Mouse (Mus musculus): ENCODE data around the gene Igfbpl1. TPM values are rescaled to one million over a fixed set of nuclear protein-coding genes. Genes with fewer than 3 reads are reported as not detected.

Igfbpl1 gene
- total RNA-seq, 2 experiments from 2014 or later = 37.1 to 43.7 TPM

- no peak for DNase-seq (ENCODE audit: low spot score in 2 of 2)
Measured at GRCm38 (mm10) chr4:45822781-45823575, 3.7 kb downstream of the Igfbpl1 start.

- no peak for DNase-seq (ENCODE audit: low spot score in 2 of 2)
Measured at GRCm38 (mm10) chr4:45821995-45822394, 4.7 kb downstream of the Igfbpl1 start.

- peak; percentile 78 to 80 for DNase-seq (ENCODE audit: low spot score in 2 of 2)
Measured at GRCm38 (mm10) chr4:45820074-45820830, 6.5 kb downstream of the Igfbpl1 start.

- DNase-seq (ENCODE audit: low spot score in 2 of 2) = peak; percentile 50 to 58
Measured at GRCm38 (mm10) chr4:45819208-45819931, 7.4 kb downstream of the Igfbpl1 start.

GRCm38 (mm10) chr4:45818814-45819207 lies 7.9 kb downstream of the Igfbpl1 start:
- DNase-seq (ENCODE audit: low spot score in 2 of 2) = no peak

- peak; percentile 55 to 60 for DNase-seq (ENCODE audit: low spot score in 2 of 2)
Measured at GRCm38 (mm10) chr4:45815542-45815941, 11.2 kb downstream of the Igfbpl1 start.

GRCm38 (mm10) chr4:45811250-45811649 lies 15.5 kb downstream of the Igfbpl1 start:
- DNase-seq (ENCODE audit: low spot score in 2 of 2) = no peak

GRCm38 (mm10) chr4:45808034-45808433 lies 18.7 kb downstream of the Igfbpl1 start:
- DNase-seq (ENCODE audit: low spot score in 2 of 2) = no peak

- no peak for DNase-seq (ENCODE audit: low spot score in 2 of 2)
Measured at GRCm38 (mm10) chr4:45802900-45803299, 23.8 kb downstream of the Igfbpl1 start.

GRCm38 (mm10) chr4:45799956-45800537 lies 26.7 kb downstream of the Igfbpl1 start:
- no peak for DNase-seq (ENCODE audit: low spot score in 2 of 2)

- DNase-seq (ENCODE audit: low spot score in 2 of 2) = peak; percentile 58 to 76
Measured at GRCm38 (mm10) chr4:45798964-45799363, 27.8 kb downstream of the Igfbpl1 start, which contains the start of gene Aldh1b1. Aldh1b1 (plus strand) TSS chr4:45799022.

GRCm38 (mm10) chr4:45796760-45797159 lies 30.0 kb downstream of the Igfbpl1 start:
- DNase-seq (ENCODE audit: low spot score in 2 of 2) = no peak

GRCm38 (mm10) chr4:45795191-45795811 lies 31.4 kb downstream of the Igfbpl1 start:
- DNase-seq (ENCODE audit: low spot score in 2 of 2) = no peak

GRCm38 (mm10) chr4:45790018-45790417 lies 36.7 kb downstream of the Igfbpl1 start:
- DNase-seq (ENCODE audit: low spot score in 2 of 2) = no peak

- peak; percentile 38 to 54 for DNase-seq (ENCODE audit: low spot score in 2 of 2)
Measured at GRCm38 (mm10) chr4:45789263-45789958, 37.3 kb downstream of the Igfbpl1 start.

- DNase-seq (ENCODE audit: low spot score in 2 of 2) = no peak
Measured at GRCm38 (mm10) chr4:45788446-45789081, 38.2 kb downstream of the Igfbpl1 start.

GRCm38 (mm10) chr4:45786674-45787073 lies 40.0 kb downstream of the Igfbpl1 start:
- DNase-seq (ENCODE audit: low spot score in 2 of 2) = no peak

- DNase-seq (ENCODE audit: low spot score in 2 of 2) = no peak
Measured at GRCm38 (mm10) chr4:45785959-45786358, 40.8 kb downstream of the Igfbpl1 start.

GRCm38 (mm10) chr4:45783671-45784070 lies 43.1 kb downstream of the Igfbpl1 start:
- no peak for DNase-seq (ENCODE audit: low spot score in 2 of 2)

- peak; percentile 55 to 66 for DNase-seq (ENCODE audit: low spot score in 2 of 2)
Measured at GRCm38 (mm10) chr4:45771619-45772018, 55.1 kb downstream of the Igfbpl1 start.
